Mouse (Mus musculus): ENCODE results near the gene Ttc21a. TPM values are rescaled to one million over a fixed set of nuclear protein-coding genes. Genes with fewer than 3 reads are reported as not detected.

Ttc21a gene
- polyA plus RNA-seq, 1 experiment from 2014 or later, result 0.13 TPM

- H3K4me3 ChIP-seq, result no peak overlapping the region
- H3K4me1 ChIP-seq, result no peaks in the 10 kb centered on the region
- no peak overlapping the region for H3K4me2 ChIP-seq
- no peaks in the 10 kb centered on the region for H3K36me3 ChIP-seq
- no peak overlapping the region for H3K9ac ChIP-seq
- ATAC-seq (ENCODE audit: insufficient number of reproducible peaks, low FRiP score, low TSS enrichment, low read depth), result no peak
- no peak overlapping the region for H3K27ac ChIP-seq
- no peaks in the 10 kb centered on the region for H3K9me3 ChIP-seq
- H3K27me3 ChIP-seq, result 0 out of 2 replicates have a peak, but pooled peaks cover 5% of the 10 kb centered on the region
- WGBS, result 74% methylated on average over 10 of the region's 10 CpGs
Measured at GRCm38 (mm10) chr9:119993092-119993844, 55.9 kb downstream of the Ttc21a start.

GRCm38 (mm10) chr9:119994207-119994606 is 56.8 kb downstream of the Ttc21a start:
- no peaks in the 10 kb centered on the region for H3K9me3 ChIP-seq
- H3K27ac ChIP-seq, result no peak overlapping the region
- no peak overlapping the region for H3K4me3 ChIP-seq
- no peak overlapping the region for H3K9ac ChIP-seq
- 0 out of 2 replicates have a peak, but pooled peaks cover 5% of the 10 kb centered on the region for H3K27me3 ChIP-seq
- H3K4me1 ChIP-seq, result no peaks in the 10 kb centered on the region
- H3K4me2 ChIP-seq, result no peak overlapping the region
- no peaks in the 10 kb centered on the region for H3K36me3 ChIP-seq
- ATAC-seq (ENCODE audit: insufficient number of reproducible peaks, low FRiP score, low TSS enrichment, low read depth), result no peak
- WGBS, result 66% methylated on average over 7 of the region's 7 CpGs

GRCm38 (mm10) chr9:119996080-119996479 is 58.7 kb downstream of the Ttc21a start:
- Histone ChIP-seq H3K27me3 (0 out of 2 replicates have a peak, but pooled peaks cover 5% of the 10 kb centered on the region), H3K36me3 (no peaks in the 10 kb centered on the region), H3K9me3 (no peaks in the 10 kb centered on the region), H3K4me2 (no peak overlapping the region), H3K4me1 (peaks cover 10% of the 10 kb centered on the region), H3K9ac (no peak overlapping the region), H3K27ac (no peak overlapping the region), H3K4me3 (no peak overlapping the region)
- ATAC-seq (ENCODE audit: insufficient number of reproducible peaks, low FRiP score, low TSS enrichment, low read depth), result no peak
- WGBS, result 81% methylated on average over 4 of the region's 4 CpGs

- no peaks in the 10 kb centered on the region for H3K27me3 ChIP-seq
- no peak overlapping the region for H3K4me2 ChIP-seq
- H3K36me3 ChIP-seq, result no peaks in the 10 kb centered on the region
- peaks cover 22% of the 10 kb centered on the region for H3K4me1 ChIP-seq
- no peak overlapping the region for H3K4me3 ChIP-seq
- no peak overlapping the region for H3K27ac ChIP-seq
- 79% methylated on average over 1 of the region's 1 CpGs for WGBS
- no peaks in the 10 kb centered on the region for H3K9me3 ChIP-seq
- ATAC-seq (ENCODE audit: insufficient number of reproducible peaks, low FRiP score, low TSS enrichment, low read depth), result no peak
- H3K9ac ChIP-seq, result no peak overlapping the region
Measured at GRCm38 (mm10) chr9:119998776-119999175, 61.4 kb downstream of the Ttc21a start.

GRCm38 (mm10) chr9:119999636-120000035 is 62.2 kb downstream of the Ttc21a start:
- Histone ChIP-seq H3K4me2 (no peak overlapping the region), H3K4me1 (peaks cover 22% of the 10 kb centered on the region), H3K9ac (no peak overlapping the region), H3K9me3 (no peaks in the 10 kb centered on the region), H3K4me3 (no peak overlapping the region), H3K36me3 (no peaks in the 10 kb centered on the region), H3K27me3 (no peaks in the 10 kb centered on the region), H3K27ac (no peak overlapping the region)
- ATAC-seq (ENCODE audit: insufficient number of reproducible peaks, low FRiP score, low TSS enrichment, low read depth), result no peak
- 77% methylated on average over 6 of the region's 6 CpGs for WGBS

GRCm38 (mm10) chr9:120000761-120001160 is 63.4 kb downstream of the Ttc21a start:
- H3K9me3 ChIP-seq, result no peaks in the 10 kb centered on the region
- no peak overlapping the region for H3K4me3 ChIP-seq
- 74% methylated on average over 5 of the region's 5 CpGs for WGBS
- peaks cover 24% of the 10 kb centered on the region for H3K4me1 ChIP-seq
- H3K27me3 ChIP-seq, result no peaks in the 10 kb centered on the region
- ATAC-seq (ENCODE audit: insufficient number of reproducible peaks, low FRiP score, low TSS enrichment, low read depth), result no peak
- no peak overlapping the region for H3K27ac ChIP-seq
- no peak overlapping the region for H3K9ac ChIP-seq
- H3K36me3 ChIP-seq, result no peaks in the 10 kb centered on the region
- H3K4me2 ChIP-seq, result no peak overlapping the region

GRCm38 (mm10) chr9:120001945-120002725 is 64.7 kb downstream of the Ttc21a start:
- Histone ChIP-seq H3K9ac (peak overlapping the region; percentile 31), H3K36me3 (no peaks in the 10 kb centered on the region), H3K4me3 (peak overlapping the region; percentile 44), H3K27ac (peak overlapping the region; percentile 82), H3K4me2 (peak overlapping the region; percentile 60), H3K9me3 (no peaks in the 10 kb centered on the region), H3K27me3 (no peaks in the 10 kb centered on the region), H3K4me1 (peaks cover 28% of the 10 kb centered on the region)
- peak; percentile 82 for ATAC-seq (ENCODE audit: insufficient number of reproducible peaks, low FRiP score, low TSS enrichment, low read depth)
- WGBS, result 11% methylated on average over 31 of the region's 31 CpGs

- ATAC-seq (ENCODE audit: insufficient number of reproducible peaks, low FRiP score, low TSS enrichment, low read depth), result no peak
- Histone ChIP-seq H3K27ac (no peak overlapping the region), H3K9me3 (no peaks in the 10 kb centered on the region), H3K4me3 (no peak overlapping the region), H3K4me1 (peaks cover 28% of the 10 kb centered on the region), H3K9ac (no peak overlapping the region), H3K36me3 (no peaks in the 10 kb centered on the region), H3K27me3 (no peaks in the 10 kb centered on the region), H3K4me2 (no peak overlapping the region)
- 79% methylated on average over 5 of the region's 5 CpGs for WGBS
Measured at GRCm38 (mm10) chr9:120002893-120003292, 65.5 kb downstream of the Ttc21a start.

GRCm38 (mm10) chr9:120005936-120006335 is 68.5 kb downstream of the Ttc21a start:
- WGBS, result 37% methylated on average over 3 of the region's 3 CpGs

GRCm38 (mm10) chr9:120007833-120008232 is 70.4 kb downstream of the Ttc21a start:
- Histone ChIP-seq H3K4me2 (no peak overlapping the region), H3K9me3 (no peaks in the 10 kb centered on the region), H3K36me3 (no peaks in the 10 kb centered on the region), H3K27ac (no peak overlapping the region), H3K9ac (no peak overlapping the region), H3K27me3 (no peaks in the 10 kb centered on the region), H3K4me1 (peaks cover 20% of the 10 kb centered on the region), H3K4me3 (no peak overlapping the region)
- WGBS, result 86% methylated on average over 1 of the region's 1 CpGs
- no peak for ATAC-seq (ENCODE audit: insufficient number of reproducible peaks, low FRiP score, low TSS enrichment, low read depth)

More at GRCm38 (mm10) chr9:120005936-120006335, 68.5 kb downstream of the Ttc21a start:
- no peaks in the 10 kb centered on the region for H3K36me3 ChIP-seq
- H3K4me3 ChIP-seq, result no peak overlapping the region
- H3K9ac ChIP-seq, result no peak overlapping the region
- no peaks in the 10 kb centered on the region for H3K27me3 ChIP-seq
- peaks cover 23% of the 10 kb centered on the region for H3K4me1 ChIP-seq
- H3K27ac ChIP-seq, result no peak overlapping the region
- no peaks in the 10 kb centered on the region for H3K9me3 ChIP-seq
- H3K4me2 ChIP-seq, result no peak overlapping the region
- ATAC-seq (ENCODE audit: insufficient number of reproducible peaks, low FRiP score, low TSS enrichment, low read depth), result no peak

GRCm38 (mm10) chr9:120009226-120009841 is 71.9 kb downstream of the Ttc21a start:
- no peak overlapping the region for H3K9ac ChIP-seq
- no peak overlapping the region for H3K4me3 ChIP-seq
- H3K27ac ChIP-seq, result no peak overlapping the region
- H3K27me3 ChIP-seq, result no peaks in the 10 kb centered on the region
- no peak for ATAC-seq (ENCODE audit: insufficient number of reproducible peaks, low FRiP score, low TSS enrichment, low read depth)
- no peak overlapping the region for H3K4me2 ChIP-seq
- H3K4me1 ChIP-seq, result peaks cover 20% of the 10 kb centered on the region
- no peaks in the 10 kb centered on the region for H3K36me3 ChIP-seq
- H3K9me3 ChIP-seq, result no peaks in the 10 kb centered on the region
- WGBS, result 64% methylated on average over 7 of the region's 7 CpGs

- H3K27me3 ChIP-seq, result no peaks in the 10 kb centered on the region
- no peak overlapping the region for H3K4me3 ChIP-seq
- peaks cover 21% of the 10 kb centered on the region for H3K4me1 ChIP-seq
- no peaks in the 10 kb centered on the region for H3K36me3 ChIP-seq
- H3K9ac ChIP-seq, result no peak overlapping the region
- WGBS, result 85% methylated on average over 3 of the region's 3 CpGs
- no peak overlapping the region for H3K4me2 ChIP-seq
- H3K27ac ChIP-seq, result no peak overlapping the region
- H3K9me3 ChIP-seq, result no peaks in the 10 kb centered on the region
- ATAC-seq (ENCODE audit: insufficient number of reproducible peaks, low FRiP score, low TSS enrichment, low read depth), result no peak
Measured at GRCm38 (mm10) chr9:120009871-120010270, 72.5 kb downstream of the Ttc21a start.
